Mouse (Mus musculus): ENCODE data around the gene Lmx1b.

DNA sequence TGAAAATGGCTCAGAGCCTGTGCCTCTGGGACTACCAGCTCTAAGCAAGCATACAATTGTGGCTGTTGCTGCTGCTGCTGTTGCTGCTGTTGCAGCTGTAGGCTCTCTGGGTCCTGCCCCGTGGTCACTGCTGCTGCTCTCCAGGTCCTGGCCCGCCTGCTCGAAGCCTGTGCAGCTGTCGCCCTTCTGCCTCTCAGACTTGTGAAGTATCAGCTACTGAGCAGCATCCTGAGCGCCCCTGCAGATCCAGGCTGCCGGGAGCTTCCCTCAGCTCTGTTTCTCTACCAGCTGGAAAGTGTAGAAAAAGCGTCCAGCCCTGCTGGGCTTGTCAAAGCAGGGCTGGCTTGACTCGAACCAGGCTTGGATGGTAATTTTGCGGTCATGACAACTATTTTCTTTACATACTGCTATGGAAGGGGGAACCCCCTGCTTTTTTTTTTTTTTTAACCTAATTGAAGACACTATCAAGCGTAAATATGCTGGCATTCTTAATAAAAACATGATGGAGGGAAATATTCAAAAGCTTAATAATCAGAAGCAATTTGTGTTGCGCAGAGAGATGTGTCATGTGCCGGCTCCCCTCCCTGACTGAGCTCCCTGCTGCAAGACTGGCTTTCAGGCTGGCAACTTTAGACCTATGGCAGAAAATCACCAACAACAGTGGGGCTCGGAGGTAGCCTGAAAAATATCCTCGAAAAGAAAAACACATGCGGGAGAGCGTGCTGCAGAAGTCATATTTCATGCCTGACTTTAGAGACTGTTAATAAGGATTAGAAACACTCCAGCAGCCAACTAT, 13.9 kb downstream of the Lmx1b start:
- TF ChIP-seq CEBPB (IDR thresholded peaks at IDR 0.05; ENCODE audit: insufficient read depth, poor library complexity, severe bottlenecking) (no peak), POLR2A (IDR thresholded peaks at IDR 0.05; ENCODE audit: insufficient read length, low read depth) (no peak), MYOG (IDR thresholded peaks at IDR 0.05; ENCODE audit: control insufficient read depth in 1 of 3, insufficient read depth in 1 of 3, insufficient read length in 2 of 3, low read depth in 2 of 3) (peak in 1 of 3 experiments; percentile 44), MYOD1 (IDR thresholded peaks at IDR 0.05; ENCODE audit: control insufficient read depth in 1 of 3, insufficient read length in 2 of 3, low read depth in 2 of 3) (peak in 2 of 3 experiments; percentile 29 to 56)

All from myocyte (in vitro differentiated cells).